Mouse (Mus musculus) heart, embryonic 14.5 days (tissue): ENCODE measurements around the gene Gdf10. TPM values are rescaled to one million over a fixed set of nuclear protein-coding genes. Genes with fewer than 3 reads are reported as not detected.

Source experiments
- ATAC-seq: fragments of 200-750 bp; cut with Nextera tagmentation; 2 replicates; pipeline ENCODE4 v1.8.0; 2017; ENCODE audit warnings: low read depth, moderate TSS enrichment; ENCODE audit not compliant: insufficient number of reproducible peaks, insufficient read depth, low FRiP score
- H3K27ac ChIP-seq, 2 experiments: fragments of 200-500 bp in 1 of 2; fragments of 300-500 bp in 1 of 2; sonication (generic) in 1 of 2; replicated peaks in 1 of 2; 2 replicates each; pipeline ENCODE4 v1.5.1; 2012 to 2014; ENCODE audit warnings: low read depth in 2 of 2, low read length in 2 of 2, control low read depth in 1 of 2, mild to moderate bottlenecking in 1 of 2, mixed read lengths in 1 of 2; ENCODE audit not compliant: control insufficient read depth in 1 of 2, insufficient read depth in 1 of 2
- H3K27me3 ChIP-seq: fragments of 300-500 bp; sonication (generic); 2 replicates; pipeline ENCODE4 v1.6.1; 2014; ENCODE audit warnings: mild to moderate bottlenecking, low read length, control low read depth; ENCODE audit not compliant: control insufficient read depth, insufficient read depth
- H3K36me3 ChIP-seq: fragments of 300-500 bp; sonication (generic); 2 replicates; pipeline ENCODE4 v1.6.1; 2014; ENCODE audit warnings: mild to moderate bottlenecking, control low read depth, low read length, mixed read lengths; ENCODE audit not compliant: control insufficient read depth, insufficient read depth
- H3K4me1 ChIP-seq, 2 experiments: fragments of 200-500 bp in 1 of 2; fragments of 300-500 bp in 1 of 2; sonication (generic) in 1 of 2; 2 replicates each; pipeline ENCODE4 v1.6.1; 2012 to 2014; ENCODE audit warnings: low read length in 2 of 2, control low read depth in 1 of 2, mixed read lengths in 1 of 2; ENCODE audit not compliant: control insufficient read depth in 2 of 2, insufficient read depth in 2 of 2
- H3K4me2 ChIP-seq: fragments of 300-500 bp; sonication (generic); 2 replicates; pipeline ENCODE4 v1.6.1; 2014; ENCODE audit warnings: mild to moderate bottlenecking, low read length
- H3K4me3 ChIP-seq, 2 experiments: fragments of 200-500 bp in 1 of 2; fragments of 300-500 bp in 1 of 2; sonication (generic) in 1 of 2; 2 replicates each; pipeline ENCODE4 v1.5.1; 2012 to 2014; ENCODE audit warnings: low read length in 2 of 2, mild to moderate bottlenecking in 2 of 2, control low read depth in 1 of 2, low read depth in 1 of 2, moderate library complexity in 1 of 2; ENCODE audit not compliant: control insufficient read depth in 1 of 2, insufficient read depth in 1 of 2
- H3K9ac ChIP-seq: fragments of 300-500 bp; sonication (generic); 2 replicates; pipeline ENCODE4 v1.6.1; 2014; ENCODE audit warnings: mild to moderate bottlenecking, low read length
- H3K9me3 ChIP-seq: fragments of 300-500 bp; sonication (generic); 2 replicates; pipeline ENCODE4 v1.6.1; 2016; ENCODE audit warnings: low read length, control low read depth; ENCODE audit not compliant: control insufficient read depth
- WGBS: fragments of 180-500 bp; shearing (Covaris S2); extraction: QIAGEN DNeasy Blood & Tissue Kit; methylation state at CpG from one replicate; pipeline ENCODE4 v1.1.7; 2014; 5-methylcytosine and 5-hydroxymethylcytosine counted together
- polyA plus RNA-seq: library from polyadenylated mRNA; unstranded; fragments of >200 nt; fragmentation: Nextera tagmentation; extraction: Ambion mirVana; gene quantifications from 2 replicates; pipeline ENCODE4 v1.2.1, GENCODE M21; 2014

The Gdf10 gene
- polyA plus RNA-seq, 1 experiment from 2014 or later = 2.7 TPM

GRCm38 (mm10) chr14:33940739-33941138, 17.4 kb downstream of the Gdf10 start, which contains the start of gene Gdf2:
Gene Gdf2 (plus strand): TSS chr14:33941039.
- Histone ChIP-seq H3K36me3 (no peaks in the 10 kb centered on the region), H3K27ac (no peak within 1 kb of the TSS), H3K4me3 (no peak within 1 kb of the TSS), H3K9me3 (no peaks in the 10 kb centered on the region), H3K4me2 (0 out of 2 replicates have a peak within 1 kb of the TSS, but pooled peaks have one; percentile 8), H3K9ac (no peak within 1 kb of the TSS), H3K27me3 (peaks cover 4% of the 10 kb centered on the region; the same call in 1 of the 2 replicates), H3K4me1 (peaks cover 6 to 10% of the 10 kb centered on the region in 2 experiments; a peak in 2 of 4 replicates)
- ATAC-seq = peak; percentile 33; the same call in 1 of the 2 replicates
- 12% methylated on average over 8 of the region's 8 CpGs for WGBS

GRCm38 (mm10) chr14:33942222-33942621, 18.8 kb downstream of the Gdf10 start:
- 73% methylated on average over 5 of the region's 5 CpGs for WGBS
- H3K9ac ChIP-seq = no peak overlapping the region
- peaks cover 6 to 10% of the 10 kb centered on the region in 2 experiments; a peak in 2 of 4 replicates for H3K4me1 ChIP-seq
- no peaks in the 10 kb centered on the region for H3K36me3 ChIP-seq
- no peaks in the 10 kb centered on the region for H3K9me3 ChIP-seq
- no peak overlapping the region for H3K4me3 ChIP-seq
- H3K4me2 ChIP-seq = no peak overlapping the region
- no peak overlapping the region for H3K27ac ChIP-seq
- H3K27me3 ChIP-seq = peaks cover 4% of the 10 kb centered on the region; the same call in 1 of the 2 replicates
- ATAC-seq = no peak

GRCm38 (mm10) chr14:33946125-33946524, 22.7 kb downstream of the Gdf10 start:
- WGBS = 70% methylated on average over 6 of the region's 6 CpGs
- H3K4me2 ChIP-seq = no peak overlapping the region
- no peak for ATAC-seq
- H3K4me3 ChIP-seq = no peak overlapping the region
- H3K27me3 ChIP-seq = no peaks in the 10 kb centered on the region
- peaks cover 3 to 5% of the 10 kb centered on the region in 2 experiments; a peak in 2 of 4 replicates for H3K4me1 ChIP-seq
- no peaks in the 10 kb centered on the region for H3K36me3 ChIP-seq
- H3K9ac ChIP-seq = no peak overlapping the region
- no peaks in the 10 kb centered on the region for H3K9me3 ChIP-seq
- no peak overlapping the region for H3K27ac ChIP-seq

DNA sequence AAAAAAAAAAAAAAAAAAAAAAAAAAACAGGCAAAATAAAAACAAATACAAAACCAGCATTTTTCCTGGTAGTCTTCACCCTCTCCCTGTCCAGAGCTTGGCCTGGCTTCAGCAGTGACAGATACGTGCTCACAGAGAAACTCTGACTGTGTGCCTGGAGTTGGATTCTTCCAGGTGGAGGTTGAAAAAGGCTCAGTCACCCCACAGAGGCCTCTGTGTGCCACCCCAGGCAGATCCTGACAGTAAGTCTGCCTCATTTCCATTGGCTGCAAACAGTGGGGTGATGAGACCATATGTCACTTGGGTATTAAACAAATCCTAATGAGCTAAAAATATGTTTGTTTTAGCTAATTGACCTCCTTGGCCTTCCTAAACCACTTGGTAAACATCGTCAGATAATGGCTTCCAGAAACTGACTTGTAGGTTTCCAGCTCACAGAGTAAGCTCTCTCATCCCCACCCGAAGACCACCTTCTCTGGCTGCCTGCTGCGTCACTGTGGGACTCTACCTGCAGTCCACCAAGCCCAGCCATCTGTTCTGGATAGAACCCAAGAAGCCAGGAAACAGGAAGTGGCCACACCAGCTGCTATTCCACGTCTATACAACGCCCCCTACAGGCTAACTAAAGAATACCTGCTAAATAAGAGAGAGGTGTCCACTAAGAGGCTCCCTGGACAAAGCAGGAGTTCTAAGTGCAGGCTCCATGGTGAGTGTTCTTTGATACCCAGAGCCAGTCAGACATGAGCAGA, 29.0 kb downstream of the Gdf10 start:
- Histone ChIP-seq H3K36me3 (no peaks in the 10 kb centered on the region), H3K4me3 (no peak overlapping the region), H3K4me1 (no peaks in the 10 kb centered on the region), H3K27me3 (no peaks in the 10 kb centered on the region), H3K27ac (no peak overlapping the region), H3K9ac (no peak overlapping the region), H3K9me3 (no peaks in the 10 kb centered on the region), H3K4me2 (no peak overlapping the region)
- WGBS = 45% methylated on average over 6 of the region's 6 CpGs
- ATAC-seq = no peak

DNA sequence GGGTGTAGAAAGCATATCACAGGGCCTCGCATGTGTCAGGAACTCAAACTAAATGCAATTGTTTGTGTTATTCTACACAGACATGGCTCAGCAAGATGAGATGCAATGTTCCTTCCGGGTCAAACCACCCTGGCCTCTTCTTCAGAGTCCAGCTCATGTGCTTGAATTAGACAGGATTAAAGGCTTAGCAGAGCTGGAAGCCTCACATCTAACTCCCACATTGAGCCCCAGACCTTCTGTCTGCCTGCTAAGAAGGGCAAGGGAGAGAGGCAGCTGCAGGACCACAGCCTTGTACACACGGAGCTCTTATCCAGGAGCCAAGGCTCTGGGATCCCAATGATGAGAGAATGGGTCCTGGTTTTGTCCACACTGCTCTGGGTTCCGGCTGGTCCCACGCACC, 30.4 kb downstream of the Gdf10 start, which contains the start of gene Rbp3:
TSS of gene Rbp3 (plus strand) at position 243 of the 400 bp plus-strand sequence.
- H3K4me1 ChIP-seq = peaks cover 4 to 6% of the 10 kb centered on the region in 2 experiments; a peak in 3 of 4 replicates
- no peaks in the 10 kb centered on the region for H3K9me3 ChIP-seq
- H3K4me2 ChIP-seq = no peak within 1 kb of the TSS
- no peaks in the 10 kb centered on the region for H3K36me3 ChIP-seq
- 81% methylated on average over 5 of the region's 5 CpGs for WGBS
- H3K27ac ChIP-seq = no peak within 1 kb of the TSS
- no peak within 1 kb of the TSS for H3K9ac ChIP-seq
- H3K4me3 ChIP-seq = no peak within 1 kb of the TSS
- no peaks in the 10 kb centered on the region for H3K27me3 ChIP-seq
- ATAC-seq = no peak

- Histone ChIP-seq H3K4me3 (no peak overlapping the region), H3K4me1 (peaks cover 6 to 11% of the 10 kb centered on the region in 2 experiments), H3K9ac (no peak overlapping the region), H3K27me3 (no peaks in the 10 kb centered on the region), H3K36me3 (no peaks in the 10 kb centered on the region), H3K27ac (no peak overlapping the region), H3K9me3 (no peaks in the 10 kb centered on the region), H3K4me2 (no peak overlapping the region)
- no peak for ATAC-seq
- WGBS = 64% methylated on average over 13 of the region's 13 CpGs
Observed at GRCm38 (mm10) chr14:33956055-33956454, 32.7 kb downstream of the Gdf10 start.

DNA sequence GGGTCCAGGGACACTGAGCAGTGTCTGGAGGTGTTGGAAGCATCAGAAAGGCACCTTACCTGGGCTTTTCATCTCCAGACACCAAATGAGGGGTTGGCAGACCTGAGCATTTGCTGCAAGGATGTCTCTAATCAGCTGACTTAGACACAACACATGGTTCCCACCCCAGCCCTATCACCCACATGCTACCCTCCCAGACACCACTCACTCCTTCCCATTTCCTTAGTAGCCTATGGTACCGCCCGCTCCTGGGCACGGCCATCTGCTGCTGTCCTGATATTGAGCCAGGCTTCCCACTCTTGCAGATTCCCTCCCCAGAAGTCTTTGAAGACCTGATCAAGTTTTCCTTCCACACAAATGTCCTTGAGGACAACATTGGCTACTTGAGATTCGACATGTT, 34.8 kb downstream of the Gdf10 start:
- Histone ChIP-seq H3K4me3 (no peak overlapping the region), H3K27ac (no peak overlapping the region), H3K27me3 (no peaks in the 10 kb centered on the region; the same call in 1 of the 2 replicates), H3K9ac (no peak overlapping the region), H3K36me3 (no peaks in the 10 kb centered on the region), H3K4me1 (peaks cover 6 to 11% of the 10 kb centered on the region in 2 experiments), H3K9me3 (no peaks in the 10 kb centered on the region), H3K4me2 (no peak overlapping the region)
- WGBS = 60% methylated on average over 4 of the region's 4 CpGs
- no peak for ATAC-seq
